Mouse (Mus musculus) macrophage (primary cell): ENCODE measurements at regions not wholly inside any gene's neighbourhood (a gene's known extent, or its start where the extent isn't known, plus 50 kb on each side); places are given as distances from the start of the nearest gene placed in this dataset.

Source experiments
- H3K27ac ChIP-seq: fragments of 350-480 bp; formaldehyde crosslinking; 2 replicates; pipeline ENCODE4 v1.9.0; 2021
- H3K36me3 ChIP-seq: fragments of 350-480 bp; formaldehyde crosslinking; 2 replicates; pipeline ENCODE4 v1.9.0; 2021; ENCODE audit errors: inconsistent target
- H3K4me3 ChIP-seq: fragments of 350-480 bp; formaldehyde crosslinking; 2 replicates; pipeline ENCODE4 v1.9.0; 2021; ENCODE audit errors: inconsistent target
- H3K79me2 ChIP-seq: fragments of 350-480 bp; formaldehyde crosslinking; 2 replicates; pipeline ENCODE4 v1.9.0; 2021; ENCODE audit errors: inconsistent target
- WGBS: methylation state at CpG from one replicate; pipeline ENCODE4 v1.1.7; 2026; ENCODE audit warnings: inconsistent platforms; ENCODE audit not compliant: missing documents; 5-methylcytosine and 5-hydroxymethylcytosine counted together

- 100% methylated on average over 2 of the region's 2 CpGs for WGBS
Measured at GRCm38 (mm10) chr10:17337217-17337616, 385.8 kb upstream of the Cited2 start.

GRCm38 (mm10) chr10:17343829-17344228, 379.2 kb upstream of the Cited2 start:
- Histone ChIP-seq H3K36me3 (no peaks in the 10 kb centered on the region), H3K4me3 (no peak overlapping the region), H3K27ac (no peak overlapping the region), H3K79me2 (no peaks in the 10 kb centered on the region)
- 92% methylated on average over 1 of the region's 1 CpGs for WGBS

More at GRCm38 (mm10) chr10:17337217-17337616, 385.8 kb upstream of the Cited2 start:
- Histone ChIP-seq H3K27ac (no peak overlapping the region), H3K36me3 (no peaks in the 10 kb centered on the region), H3K4me3 (no peak overlapping the region), H3K79me2 (no peaks in the 10 kb centered on the region)

- WGBS: 97% methylated on average over 12 of the region's 14 CpGs
- H3K79me2 ChIP-seq: no peaks in the 10 kb centered on the region
- H3K36me3 ChIP-seq: no peaks in the 10 kb centered on the region
- H3K4me3 ChIP-seq: no peak overlapping the region
- no peak overlapping the region for H3K27ac ChIP-seq
Measured at GRCm38 (mm10) chr10:17352202-17352994, 370.6 kb upstream of the Cited2 start.

- Histone ChIP-seq H3K27ac (no peak overlapping the region), H3K4me3 (no peak overlapping the region), H3K79me2 (no peaks in the 10 kb centered on the region), H3K36me3 (no peaks in the 10 kb centered on the region)
- WGBS: 90% methylated on average over 4 of the region's 4 CpGs
Measured at GRCm38 (mm10) chr10:17355476-17355875, 367.5 kb upstream of the Cited2 start.

- Histone ChIP-seq H3K27ac (no peak overlapping the region), H3K4me3 (no peak overlapping the region), H3K79me2 (no peaks in the 10 kb centered on the region), H3K36me3 (no peaks in the 10 kb centered on the region)
- 61% methylated on average over 3 of the region's 3 CpGs for WGBS
Measured at GRCm38 (mm10) chr10:17356041-17356440, 367.0 kb upstream of the Cited2 start.

- WGBS: 96% methylated on average over 3 of the region's 3 CpGs
- Histone ChIP-seq H3K36me3 (no peaks in the 10 kb centered on the region), H3K27ac (no peak overlapping the region), H3K79me2 (no peaks in the 10 kb centered on the region), H3K4me3 (no peak overlapping the region)
Measured at GRCm38 (mm10) chr10:17362643-17363042, 360.4 kb upstream of the Cited2 start.

GRCm38 (mm10) chr10:17366042-17366740, 356.8 kb upstream of the Cited2 start:
- no peaks in the 10 kb centered on the region for H3K79me2 ChIP-seq
- H3K27ac ChIP-seq: no peak overlapping the region
- H3K36me3 ChIP-seq: no peaks in the 10 kb centered on the region
- 40% methylated on average over 3 of the region's 3 CpGs for WGBS
- no peak overlapping the region for H3K4me3 ChIP-seq

- WGBS: 79% methylated on average over 5 of the region's 5 CpGs
- H3K79me2 ChIP-seq: no peaks in the 10 kb centered on the region
- H3K27ac ChIP-seq: no peak overlapping the region
- H3K36me3 ChIP-seq: no peaks in the 10 kb centered on the region
- H3K4me3 ChIP-seq: no peak overlapping the region
Measured at GRCm38 (mm10) chr10:17367026-17367425, 356.0 kb upstream of the Cited2 start.

GRCm38 (mm10) chr10:17367430-17367829, 355.6 kb upstream of the Cited2 start:
- H3K4me3 ChIP-seq: no peak overlapping the region
- H3K27ac ChIP-seq: no peak overlapping the region
- no peaks in the 10 kb centered on the region for H3K79me2 ChIP-seq
- H3K36me3 ChIP-seq: no peaks in the 10 kb centered on the region

GRCm38 (mm10) chr10:17368636-17369035, 354.4 kb upstream of the Cited2 start:
- Histone ChIP-seq H3K27ac (no peak overlapping the region), H3K79me2 (no peaks in the 10 kb centered on the region), H3K36me3 (no peaks in the 10 kb centered on the region), H3K4me3 (no peak overlapping the region)
- WGBS: 100% methylated on average over 1 of the region's 1 CpGs

- H3K79me2 ChIP-seq: no peaks in the 10 kb centered on the region
- no peak overlapping the region for H3K27ac ChIP-seq
- WGBS: 86% methylated on average over 2 of the region's 2 CpGs
- H3K36me3 ChIP-seq: no peaks in the 10 kb centered on the region
- H3K4me3 ChIP-seq: no peak overlapping the region
Measured at GRCm38 (mm10) chr10:17372905-17373304, 350.1 kb upstream of the Cited2 start.

- WGBS: 100% methylated on average over 2 of the region's 2 CpGs
- H3K36me3 ChIP-seq: no peaks in the 10 kb centered on the region
- no peak overlapping the region for H3K4me3 ChIP-seq
- no peaks in the 10 kb centered on the region for H3K79me2 ChIP-seq
- H3K27ac ChIP-seq: no peak overlapping the region
Measured at GRCm38 (mm10) chr10:17374047-17374446, 349.0 kb upstream of the Cited2 start.

- Histone ChIP-seq H3K27ac (no peak overlapping the region), H3K36me3 (no peaks in the 10 kb centered on the region), H3K79me2 (no peaks in the 10 kb centered on the region), H3K4me3 (no peak overlapping the region)
- WGBS: 56% methylated on average over 6 of the region's 6 CpGs
Measured at GRCm38 (mm10) chr10:17382990-17383389, 340.0 kb upstream of the Cited2 start.

- 83% methylated on average over 1 of the region's 1 CpGs for WGBS
- Histone ChIP-seq H3K36me3 (no peaks in the 10 kb centered on the region), H3K79me2 (no peaks in the 10 kb centered on the region), H3K4me3 (no peak overlapping the region), H3K27ac (no peak overlapping the region)
Measured at GRCm38 (mm10) chr10:17385181-17385580, 337.8 kb upstream of the Cited2 start.

- Histone ChIP-seq H3K4me3 (no peak overlapping the region), H3K79me2 (no peaks in the 10 kb centered on the region), H3K27ac (no peak overlapping the region), H3K36me3 (no peaks in the 10 kb centered on the region)
- 89% methylated on average over 4 of the region's 4 CpGs for WGBS
Measured at GRCm38 (mm10) chr10:17387296-17387695, 335.7 kb upstream of the Cited2 start.
